Mouse (Mus musculus): ENCODE measurements around the gene 2010005H15Rik. TPM values are rescaled to one million over a fixed set of nuclear protein-coding genes. Genes with fewer than 3 reads are reported as not detected.

2010005H15Rik gene
- polyA plus RNA-seq (2014; fragmentation: Illumina TruSeq; extraction: RNeasy Lipid Tissue Mini Kit (QIAGEN cat#74804); ENCODE audit: low read depth, low replicate concordance) = not detected

GRCm38 (mm10) chr16:36221168-36221567 is at the start of gene 2010005H15Rik:
Gene 2010005H15Rik (plus strand): TSS chr16:36221468.

GRCm38 (mm10) chr16:36183912-36184311 is 37.4 kb upstream of the 2010005H15Rik start, which contains the start of gene Gm5483:
Gene Gm5483 (plus strand): TSS chr16:36184212.

DNA sequence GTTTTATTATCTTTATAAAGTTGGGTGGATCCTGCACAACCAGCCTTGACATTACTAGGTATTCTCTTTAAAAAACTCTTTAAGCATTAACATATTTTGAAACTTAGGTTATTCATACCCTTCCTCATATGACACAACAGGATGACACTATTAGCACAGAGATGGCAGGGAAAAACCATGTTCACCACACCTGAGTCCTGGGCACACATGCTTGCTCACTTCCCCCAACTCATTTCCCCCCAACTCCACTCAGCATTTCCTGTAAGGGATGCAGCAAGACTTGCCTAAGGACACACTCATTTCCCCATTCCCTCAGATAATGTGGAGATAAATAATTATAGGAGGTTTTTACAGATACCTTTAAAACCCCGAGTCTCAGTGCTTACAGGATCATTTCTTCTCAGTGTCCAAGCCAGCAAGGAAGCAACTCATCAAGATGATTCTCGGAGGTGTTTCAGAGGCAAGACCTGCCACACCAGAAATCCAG is 11.3 kb upstream of the 2010005H15Rik start, which contains the start of gene Gm5416:
TSS of gene Gm5416 (plus strand) at position 437 of the 487 bp plus-strand sequence.

DNA sequence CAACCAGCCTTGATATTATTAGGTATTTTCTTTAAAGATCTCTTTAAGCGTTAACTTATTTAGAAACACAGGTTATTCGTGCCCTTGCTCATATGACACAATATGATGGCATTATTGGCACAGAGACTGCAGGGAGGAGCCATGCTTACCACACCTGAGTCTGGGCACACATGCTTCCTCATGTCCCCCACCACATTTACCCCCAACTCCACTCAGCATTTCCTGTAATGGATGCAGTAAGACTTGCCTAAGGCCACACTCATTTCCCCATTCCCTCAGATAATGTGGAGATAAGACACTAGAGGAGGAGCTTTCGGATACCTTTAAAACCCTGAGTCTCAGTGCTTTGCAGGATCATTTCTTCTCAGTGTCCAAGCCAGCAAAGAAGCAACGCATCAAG is 55.5 kb downstream of the 2010005H15Rik start, which contains the start of gene Stfa1:
TSS of gene Stfa1 (plus strand) at position 156 of the 400 bp plus-strand sequence.

Other genes starting within 250 kb of the 2010005H15Rik start
- 72.4 TPM for gene Kpna1, start 242.7 kb upstream of the 2010005H15Rik start, polyA plus RNA-seq (2014; fragmentation: Illumina TruSeq; extraction: RNeasy Lipid Tissue Mini Kit (QIAGEN cat#74804); ENCODE audit: low read depth, low replicate concordance)
- gene Wdr5b, start 180.3 kb upstream of the 2010005H15Rik start, polyA plus RNA-seq (2014; fragmentation: Illumina TruSeq; extraction: RNeasy Lipid Tissue Mini Kit (QIAGEN cat#74804); ENCODE audit: low read depth, low replicate concordance) = 8.0 TPM
- 120 TPM for gene Fam162a, start 149.9 kb upstream of the 2010005H15Rik start, polyA plus RNA-seq (2014; fragmentation: Illumina TruSeq; extraction: RNeasy Lipid Tissue Mini Kit (QIAGEN cat#74804); ENCODE audit: low read depth, low replicate concordance)
- 186 TPM for gene Ccdc58, start 149.8 kb upstream of the 2010005H15Rik start, polyA plus RNA-seq (2014; fragmentation: Illumina TruSeq; extraction: RNeasy Lipid Tissue Mini Kit (QIAGEN cat#74804); ENCODE audit: low read depth, low replicate concordance)
- gene Csta1, start 90.2 kb upstream of the 2010005H15Rik start, polyA plus RNA-seq (2014; fragmentation: Illumina TruSeq; extraction: RNeasy Lipid Tissue Mini Kit (QIAGEN cat#74804); ENCODE audit: low read depth, low replicate concordance) = not detected
- gene Stfa2l1, start 64.7 kb upstream of the 2010005H15Rik start, polyA plus RNA-seq (2014; fragmentation: Illumina TruSeq; extraction: RNeasy Lipid Tissue Mini Kit (QIAGEN cat#74804); ENCODE audit: low read depth, low replicate concordance) = not detected
- gene Gm5483, start 37.3 kb upstream of the 2010005H15Rik start, polyA plus RNA-seq (2014; fragmentation: Illumina TruSeq; extraction: RNeasy Lipid Tissue Mini Kit (QIAGEN cat#74804); ENCODE audit: low read depth, low replicate concordance) = not detected
- gene Gm5416, start 11.1 kb upstream of the 2010005H15Rik start, polyA plus RNA-seq (2014; fragmentation: Illumina TruSeq; extraction: RNeasy Lipid Tissue Mini Kit (QIAGEN cat#74804); ENCODE audit: low read depth, low replicate concordance) = not detected
- not detected for gene Stfa1, start 55.5 kb downstream of the 2010005H15Rik start, polyA plus RNA-seq (2014; fragmentation: Illumina TruSeq; extraction: RNeasy Lipid Tissue Mini Kit (QIAGEN cat#74804); ENCODE audit: low read depth, low replicate concordance)
- not detected for gene BC117090, start 112.9 kb downstream of the 2010005H15Rik start, polyA plus RNA-seq (2014; fragmentation: Illumina TruSeq; extraction: RNeasy Lipid Tissue Mini Kit (QIAGEN cat#74804); ENCODE audit: low read depth, low replicate concordance)
- not detected for gene BC100530, start 146.3 kb downstream of the 2010005H15Rik start, polyA plus RNA-seq (2014; fragmentation: Illumina TruSeq; extraction: RNeasy Lipid Tissue Mini Kit (QIAGEN cat#74804); ENCODE audit: low read depth, low replicate concordance)
- gene Stfa2, start 187.0 kb downstream of the 2010005H15Rik start, polyA plus RNA-seq (2014; fragmentation: Illumina TruSeq; extraction: RNeasy Lipid Tissue Mini Kit (QIAGEN cat#74804); ENCODE audit: low read depth, low replicate concordance) = not detected
- not detected for gene Stfa3, start 233.9 kb downstream of the 2010005H15Rik start, polyA plus RNA-seq (2014; fragmentation: Illumina TruSeq; extraction: RNeasy Lipid Tissue Mini Kit (QIAGEN cat#74804); ENCODE audit: low read depth, low replicate concordance)

All from kidney, adult 10 weeks (tissue).